Mouse (Mus musculus) cerebellum, postnatal 36 days (tissue): Measurements from ENCODE around the gene Grwd1.

Source experiments
- DNase-seq, 2 experiments: peaks; one replicate each; pipeline ENCODE4 v3.0.0; 2021 to 2022; ENCODE audit warnings: mixed read lengths in 2 of 2

Gene Grwd1

DNA sequence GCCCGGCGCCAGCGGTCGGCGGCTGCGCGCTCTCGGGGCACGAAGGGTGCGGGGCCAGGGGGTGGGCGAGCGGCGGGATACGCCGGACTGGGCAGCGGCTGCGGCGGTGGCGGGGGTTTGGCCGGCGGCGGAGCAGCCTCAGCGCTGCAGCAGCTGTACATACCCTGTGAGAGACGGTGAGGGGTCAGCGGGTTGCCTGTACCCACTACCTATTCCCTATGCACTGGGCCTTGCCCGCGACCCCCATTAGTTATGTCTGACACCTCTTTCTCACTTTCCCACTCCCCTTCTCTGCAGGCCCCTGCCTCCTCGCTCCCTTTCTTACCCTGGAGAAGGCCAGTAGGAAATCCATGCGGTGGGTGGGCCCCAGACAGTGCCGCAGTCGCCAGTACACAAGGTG is 3.2 kb upstream of the Grwd1 start:
- no peak for DNase-seq

DNA sequence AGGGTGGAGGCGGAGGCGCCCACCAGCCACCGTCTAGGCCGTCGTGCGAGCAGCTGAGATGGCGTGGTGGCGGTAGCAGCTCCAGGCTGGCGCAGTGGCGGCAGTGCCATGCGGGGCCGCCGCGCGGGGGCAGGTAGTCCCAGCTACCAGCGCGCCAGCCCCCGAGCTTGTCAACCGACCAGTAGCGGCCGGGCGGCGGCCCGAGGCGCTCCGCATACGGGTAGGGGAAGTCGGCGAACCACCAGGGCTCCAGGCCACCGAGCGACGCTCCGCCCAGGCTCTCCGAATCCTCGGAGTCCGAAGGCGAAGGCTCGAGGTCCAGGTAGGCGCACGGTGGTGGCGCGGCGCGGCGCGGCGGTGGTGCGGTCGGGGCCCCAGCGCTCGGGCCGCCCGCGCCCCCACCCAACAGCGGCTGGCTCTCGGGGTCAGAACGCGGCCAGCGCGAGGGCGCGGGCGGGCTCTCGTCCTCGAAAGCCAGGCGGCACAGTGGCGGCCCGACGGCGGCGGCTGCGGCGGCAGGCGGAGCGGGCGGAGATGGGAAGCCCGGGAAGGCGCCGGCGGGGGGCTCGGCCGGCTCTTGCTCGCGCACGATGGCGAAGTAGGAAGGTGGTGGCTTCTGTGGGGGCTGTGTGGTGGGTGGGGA is 2.5 kb upstream of the Grwd1 start:
- no peak for DNase-seq

DNA sequence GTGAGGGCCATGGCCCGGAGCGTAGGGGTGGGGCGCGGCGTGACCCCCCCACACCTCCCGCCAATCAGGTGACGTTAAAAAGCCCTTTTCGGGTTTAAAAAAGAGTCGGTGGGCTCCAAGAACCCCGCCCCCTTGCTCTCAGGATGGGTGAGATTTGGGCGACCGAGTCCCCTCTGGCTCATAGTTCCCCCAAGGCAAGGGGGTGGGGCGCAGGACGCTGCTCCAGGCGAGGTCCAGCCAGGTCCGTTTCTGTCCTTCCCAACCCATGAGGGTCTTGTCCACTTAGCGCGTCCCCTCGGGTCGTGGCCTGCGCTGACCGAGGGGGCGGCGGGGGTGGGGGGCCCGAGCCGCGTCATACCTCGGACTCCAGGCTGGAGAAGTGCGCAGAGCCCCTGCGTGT is 1.7 kb upstream of the Grwd1 start:
- DNase-seq, result no peak

DNA sequence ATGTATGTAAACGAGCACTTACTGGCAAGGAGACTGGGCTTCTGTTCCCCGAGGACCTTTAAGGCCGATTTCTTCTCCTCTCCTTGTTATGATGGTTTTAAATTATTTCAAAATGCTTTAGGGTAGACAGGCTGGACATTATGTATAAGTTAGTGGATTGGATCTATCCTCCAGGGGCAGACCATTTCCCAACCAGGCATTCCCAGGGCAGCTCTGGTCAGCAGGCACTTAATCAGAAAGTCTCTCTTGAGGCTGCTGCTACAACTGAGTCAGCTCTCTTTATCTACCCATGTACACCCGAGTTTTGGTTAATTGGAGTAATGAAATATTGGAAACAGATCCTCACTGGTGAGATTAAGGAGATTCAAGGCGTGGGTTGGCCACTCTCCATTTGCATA is 383 bp upstream of the Grwd1 start:
- DNase-seq, result no peak

DNA sequence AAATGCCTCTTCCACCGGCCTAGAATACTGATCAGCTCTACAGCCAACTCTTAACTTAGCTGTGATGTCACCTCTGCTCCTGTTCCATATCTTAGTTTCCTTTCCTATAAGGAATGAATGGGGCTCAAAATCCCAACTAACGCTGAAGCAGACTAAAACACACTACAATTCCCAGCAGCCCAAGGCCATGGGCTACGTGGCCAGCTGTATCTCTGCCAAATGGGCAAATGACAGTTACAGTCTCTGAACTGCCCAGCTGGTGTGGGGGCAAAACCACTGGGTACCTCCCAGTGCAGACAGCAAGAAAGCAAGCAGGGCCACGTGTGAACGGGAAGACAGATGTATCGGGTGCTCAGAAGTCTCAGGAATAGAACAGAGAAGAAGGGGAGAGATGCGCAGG is 4.1 kb downstream of the Grwd1 start:
- no peak for DNase-seq

DNA sequence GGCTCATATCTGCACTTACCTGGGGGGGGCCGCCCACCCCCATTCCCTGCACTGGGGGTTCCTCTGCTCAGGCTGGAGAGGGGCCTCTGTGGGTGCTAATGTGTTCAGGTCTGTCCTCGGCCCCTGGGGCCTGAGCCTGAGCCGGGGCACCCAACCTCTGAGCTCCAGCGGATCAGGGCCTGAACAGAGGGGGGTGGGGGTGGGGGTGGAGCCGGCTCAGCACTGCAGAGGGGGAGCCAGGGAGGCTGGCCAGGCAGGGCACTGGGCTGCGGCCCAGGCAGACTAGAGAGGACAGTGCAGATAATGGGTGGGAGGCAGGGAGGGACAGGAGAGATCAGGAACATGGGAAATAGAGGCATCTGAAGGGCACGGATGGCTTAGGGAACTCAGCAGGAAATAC is 6.1 kb downstream of the Grwd1 start, which contains the start of gene Kcnj14:
Gene Kcnj14, minus strand, starts transcription at position 185 of the 400 bp plus-strand sequence.
- no peak for DNase-seq

DNA sequence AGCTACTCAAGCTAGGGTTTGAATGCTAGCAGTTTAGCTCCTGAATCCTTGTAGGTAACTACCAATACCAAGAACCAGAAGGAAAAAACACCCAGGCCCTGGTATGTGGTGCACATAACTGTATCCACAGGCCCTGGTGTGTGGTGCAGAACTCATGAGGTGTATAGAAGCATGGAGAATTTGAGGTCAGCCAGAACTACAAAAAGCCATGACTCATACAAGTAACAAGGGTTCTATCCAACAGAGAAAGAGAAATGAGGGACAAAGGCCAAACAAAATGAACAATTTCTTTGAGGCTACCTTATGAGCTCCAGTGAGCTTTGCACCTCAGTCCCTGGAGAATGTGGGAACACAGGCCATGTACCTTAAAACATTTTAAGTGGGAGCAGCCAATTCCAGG is 9.8 kb downstream of the Grwd1 start:
- no peak for DNase-seq

DNA sequence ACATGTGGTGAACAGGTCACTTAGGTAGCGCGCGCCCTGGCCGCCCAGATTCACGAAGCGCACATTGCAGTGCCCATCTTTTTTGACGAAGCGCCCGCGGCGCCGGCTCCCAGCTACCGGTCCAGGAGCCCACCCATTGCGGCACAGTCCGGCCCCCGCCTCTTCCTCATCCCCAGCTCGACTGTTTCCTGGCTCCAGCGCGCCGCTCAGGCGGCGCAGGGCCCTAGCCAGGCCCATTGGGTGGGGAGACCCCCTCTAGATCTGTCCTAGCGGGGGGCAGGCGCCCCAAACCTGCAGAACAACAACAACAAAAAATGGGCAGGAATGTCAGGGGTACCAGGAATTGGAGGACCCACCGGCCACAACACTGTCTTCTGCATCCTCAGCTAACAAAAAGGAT is 10.9 kb downstream of the Grwd1 start:
- no peak for DNase-seq

DNA sequence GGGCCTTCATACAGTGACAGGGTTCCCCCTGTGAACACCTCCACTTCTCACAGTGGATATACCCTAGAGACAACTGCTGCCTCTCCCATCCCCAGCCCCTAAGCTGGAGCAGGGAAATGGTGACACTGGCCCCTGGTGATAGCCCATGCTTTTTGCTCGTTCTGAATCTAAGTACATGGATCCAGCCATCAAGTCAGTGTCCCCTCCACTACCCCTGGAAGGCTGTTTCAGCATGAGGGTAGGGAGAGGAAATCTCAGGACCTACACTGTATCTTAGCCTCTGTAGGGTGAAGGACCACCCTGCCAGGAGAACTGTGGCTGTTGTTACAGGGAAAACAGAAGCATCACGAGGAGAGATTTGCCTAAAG is 14.8 kb downstream of the Grwd1 start:
- DNase-seq, result no peak

DNA sequence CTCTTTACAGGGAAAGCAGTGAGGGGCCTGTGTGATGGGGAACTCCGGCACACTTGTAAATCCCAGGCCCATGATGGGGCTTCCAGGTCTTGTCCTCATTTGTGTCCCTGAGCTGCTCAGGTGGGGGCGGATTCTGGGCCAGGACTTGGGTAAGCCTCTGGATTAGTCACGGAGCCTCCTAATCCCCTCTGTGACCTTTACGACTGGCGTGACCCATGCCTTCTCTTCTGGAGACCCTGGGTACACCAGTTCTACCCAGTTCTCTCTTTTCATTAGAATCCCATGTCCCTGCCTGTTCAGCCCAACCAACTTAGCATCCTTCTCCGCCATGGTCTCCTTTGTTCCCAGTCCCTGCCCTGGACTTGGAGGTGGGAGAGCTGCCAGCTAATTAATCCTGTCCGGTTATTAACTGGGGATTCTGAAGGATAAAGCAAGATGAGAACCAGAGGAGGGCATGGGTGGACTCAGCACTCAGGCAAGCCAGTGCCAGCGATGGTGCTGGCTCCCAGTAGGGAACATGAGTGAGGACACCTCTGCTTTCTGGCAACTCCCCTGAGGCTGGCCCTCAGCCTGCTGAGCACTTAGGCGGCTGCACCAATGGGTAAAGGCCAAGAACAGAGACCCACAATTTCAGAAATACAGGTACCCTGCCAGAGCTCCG is 15.3 kb downstream of the Grwd1 start:
- DNase-seq, result no peak

DNA sequence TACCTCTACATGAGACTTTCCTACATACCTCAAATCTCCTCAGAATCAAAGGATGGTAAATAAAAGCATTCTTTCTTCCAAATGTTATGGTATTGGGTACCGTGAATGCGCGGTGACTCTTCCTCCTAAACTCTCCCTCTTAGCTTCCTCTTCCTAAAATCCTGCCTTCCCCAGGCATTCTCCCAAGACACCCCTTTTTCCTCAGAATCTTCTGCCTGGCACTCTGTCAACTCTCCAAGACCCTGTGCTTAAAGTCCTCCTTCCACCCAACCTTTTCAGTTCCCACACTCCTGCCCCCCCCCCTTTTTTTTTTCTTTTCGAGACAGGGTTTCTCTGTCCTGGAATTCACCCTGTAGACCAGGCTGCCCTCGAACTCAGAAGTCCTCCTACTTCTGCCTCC is 15.9 kb downstream of the Grwd1 start:
- no peak for DNase-seq

DNA sequence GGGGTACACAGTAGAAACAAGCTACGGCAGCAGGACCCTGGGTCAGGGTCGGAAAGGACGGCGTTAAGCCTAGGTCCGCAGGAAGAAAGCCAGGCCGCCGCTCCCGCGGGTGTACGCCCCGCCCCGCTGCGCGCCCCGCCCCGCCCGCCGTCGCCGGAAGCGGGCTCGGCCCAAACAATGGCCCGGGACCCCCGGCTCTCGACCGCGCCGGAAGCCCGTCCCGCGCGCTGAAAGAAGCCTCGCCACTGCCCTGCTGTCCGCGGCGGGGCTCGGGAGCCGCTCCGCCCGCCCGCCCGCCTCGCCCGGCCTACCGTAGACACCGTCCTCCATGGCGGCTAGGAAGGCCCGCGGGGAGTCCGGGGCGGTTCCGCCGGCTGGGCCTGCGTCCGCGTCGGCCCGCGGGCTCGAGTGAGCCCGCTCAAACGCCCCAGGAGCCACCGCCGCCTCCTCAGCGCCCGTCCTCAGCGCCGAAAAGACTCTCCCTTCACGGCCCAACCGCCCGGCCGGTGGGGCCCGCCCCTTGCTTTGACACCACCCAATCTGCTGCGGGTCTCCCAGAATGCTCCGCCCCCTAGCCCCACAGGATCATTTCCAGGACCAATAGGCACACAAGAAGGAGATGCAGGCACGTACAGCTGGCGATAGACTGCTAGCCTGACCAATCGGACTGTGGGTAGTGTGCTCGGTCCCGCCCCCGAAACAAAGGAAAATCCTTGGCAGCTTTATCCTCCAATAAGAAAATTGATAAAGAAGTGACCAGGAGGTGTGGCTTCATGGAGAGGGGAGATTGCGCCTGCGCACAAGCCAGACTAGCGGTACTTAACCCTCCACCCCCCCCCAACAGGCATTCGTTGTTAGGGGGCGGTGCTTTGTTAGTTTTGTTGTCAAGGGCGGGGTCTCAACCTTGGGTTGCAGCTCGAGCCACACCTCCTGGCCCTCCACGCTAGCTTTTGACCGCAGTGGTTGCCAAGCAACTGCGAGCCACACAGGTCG is 16.7 kb downstream of the Grwd1 start, which contains the start of gene Cyth2:
Gene Cyth2, minus strand, starts transcription at position 795 of the 993 bp plus-strand sequence.
- peak; percentile 99 for DNase-seq

DNA sequence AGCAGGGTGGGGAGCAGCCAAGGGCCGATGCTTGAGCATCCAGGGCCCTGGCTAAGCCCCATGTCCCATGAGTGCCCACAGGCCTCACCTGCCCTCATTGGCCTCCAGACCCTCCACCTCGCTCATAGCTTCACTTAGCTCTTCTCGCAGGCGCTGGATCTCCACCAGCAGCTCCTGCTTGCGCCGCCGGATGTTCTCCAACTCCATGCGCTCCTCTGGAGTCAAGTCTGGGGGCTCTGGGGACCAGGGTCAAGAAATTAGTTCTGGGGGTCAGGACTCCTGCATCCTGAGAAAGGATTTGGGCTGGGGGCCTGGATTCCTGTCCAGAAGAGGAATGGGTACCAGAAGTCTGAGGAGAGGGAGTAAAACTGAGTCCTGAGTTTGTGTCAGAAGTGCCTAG is 17.8 kb downstream of the Grwd1 start:
- no peak for DNase-seq

DNA sequence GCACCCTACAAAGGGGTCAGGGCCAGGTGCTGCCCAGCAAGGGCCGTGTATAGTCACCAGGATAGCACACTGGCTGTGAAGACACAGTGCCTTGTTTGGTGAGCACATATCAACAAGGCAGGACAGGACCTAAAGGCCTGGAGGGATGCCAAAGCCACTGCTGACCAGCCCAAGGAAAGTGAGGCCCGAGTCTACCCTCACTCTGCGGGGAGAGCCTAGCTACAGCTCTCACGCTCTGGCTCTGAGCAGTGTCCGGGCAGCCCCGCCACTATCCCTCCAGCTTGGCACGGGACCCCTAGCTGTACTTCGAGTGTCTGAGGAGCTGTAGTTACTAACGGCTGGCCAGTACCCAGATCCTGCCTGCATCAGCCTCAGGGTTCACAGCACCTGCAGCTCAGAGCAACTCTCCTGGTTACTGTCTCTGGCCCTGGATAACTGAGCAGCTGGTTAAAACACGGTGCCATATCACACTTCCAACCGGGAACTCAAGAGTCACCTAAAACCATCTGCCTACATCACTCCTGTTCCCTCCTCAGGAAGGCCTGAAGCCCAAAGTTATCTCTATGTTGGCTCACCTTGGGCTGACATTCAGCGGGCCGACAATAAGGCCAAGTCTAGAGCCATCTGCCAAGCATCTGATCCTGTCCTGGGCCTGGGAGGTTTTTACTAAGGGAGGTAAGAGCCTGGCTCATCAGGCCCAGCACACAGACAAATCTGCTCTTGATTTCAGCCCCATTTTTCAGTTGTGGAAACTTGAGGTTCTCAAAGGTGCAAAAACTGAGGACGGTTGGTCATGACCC is 21.3 kb downstream of the Grwd1 start:
- DNase-seq, result peak in 1 of 2 experiments; percentile 37

DNA sequence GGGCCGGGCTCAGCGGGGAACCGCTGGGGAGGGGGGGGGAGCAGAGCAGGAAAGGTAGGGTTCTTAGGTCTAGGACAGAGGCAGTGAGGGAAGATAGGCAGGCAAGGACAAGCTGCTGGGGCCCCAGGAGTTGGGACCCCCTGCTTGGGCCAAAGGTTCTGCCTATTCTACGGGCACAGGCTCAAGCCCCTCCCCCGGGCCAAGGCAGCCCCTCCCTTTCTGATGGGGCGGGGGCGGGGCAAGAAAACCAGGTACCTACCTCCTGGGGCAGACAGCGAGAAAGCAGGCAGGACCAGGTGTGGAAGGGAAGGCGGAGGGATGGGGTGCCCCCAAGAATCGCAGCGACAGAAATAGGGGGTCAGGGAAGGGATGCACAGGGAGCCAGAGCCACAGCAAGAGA is 22.3 kb downstream of the Grwd1 start:
- no peak for DNase-seq

DNA sequence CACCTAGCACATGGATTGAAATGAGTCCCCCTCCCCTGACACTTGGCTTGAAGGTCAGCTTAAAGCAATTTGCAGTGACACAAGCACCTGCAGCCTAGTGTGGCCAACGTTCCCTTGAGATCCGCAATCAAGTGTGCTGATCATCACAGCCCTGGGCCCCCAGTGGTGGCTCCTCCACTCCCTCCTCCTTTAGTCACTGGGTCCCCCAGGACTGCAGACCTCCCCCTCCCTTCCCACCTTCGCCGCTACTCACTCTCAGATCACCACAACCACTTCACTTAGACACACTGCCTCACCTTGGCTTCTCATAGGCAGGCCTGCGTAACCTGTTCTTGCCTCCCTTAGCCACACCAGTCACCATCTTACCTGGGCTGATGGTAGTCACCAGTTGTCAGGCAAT is 24.8 kb downstream of the Grwd1 start:
- no peak for DNase-seq

DNA sequence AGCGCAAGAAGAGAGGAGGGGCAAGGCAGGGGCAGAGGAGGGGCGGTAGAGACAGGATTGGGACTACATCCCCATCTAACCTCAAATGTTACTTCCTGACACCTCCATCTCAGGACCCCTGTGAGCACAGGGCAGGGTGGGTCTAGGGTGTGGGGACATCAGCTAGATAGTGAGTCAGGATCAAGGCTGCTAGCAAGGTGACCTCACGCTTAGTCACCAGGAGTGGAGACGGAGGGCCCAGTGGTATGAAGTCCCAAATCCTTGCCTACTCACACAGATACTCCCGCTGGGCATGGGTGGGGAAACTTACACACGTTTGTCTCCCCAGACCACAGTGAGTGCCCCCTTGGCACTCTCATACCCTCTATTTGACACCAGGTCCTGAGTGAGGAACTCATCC is 28.2 kb downstream of the Grwd1 start:
- no peak for DNase-seq

DNA sequence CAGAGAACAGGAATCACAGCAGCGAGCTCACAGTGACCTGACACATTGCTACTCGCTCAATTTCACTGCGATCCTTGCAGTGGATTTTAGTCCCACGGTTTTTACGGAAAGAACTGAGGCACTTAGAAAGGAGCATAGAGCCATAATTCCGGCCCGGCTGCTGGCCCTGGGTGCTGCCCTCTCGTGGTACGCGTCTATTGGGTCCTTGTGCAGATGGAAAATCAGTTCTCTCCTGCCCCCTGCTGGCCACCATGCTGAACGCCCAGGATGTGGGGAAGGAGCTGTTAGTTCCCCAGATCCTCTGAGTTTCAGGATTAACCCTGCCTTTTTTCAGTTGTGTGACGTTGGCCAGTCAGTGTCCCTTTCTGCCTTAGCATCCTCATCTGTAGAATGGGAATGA is 29.4 kb downstream of the Grwd1 start:
- peak; percentile 94 to 96 for DNase-seq

DNA sequence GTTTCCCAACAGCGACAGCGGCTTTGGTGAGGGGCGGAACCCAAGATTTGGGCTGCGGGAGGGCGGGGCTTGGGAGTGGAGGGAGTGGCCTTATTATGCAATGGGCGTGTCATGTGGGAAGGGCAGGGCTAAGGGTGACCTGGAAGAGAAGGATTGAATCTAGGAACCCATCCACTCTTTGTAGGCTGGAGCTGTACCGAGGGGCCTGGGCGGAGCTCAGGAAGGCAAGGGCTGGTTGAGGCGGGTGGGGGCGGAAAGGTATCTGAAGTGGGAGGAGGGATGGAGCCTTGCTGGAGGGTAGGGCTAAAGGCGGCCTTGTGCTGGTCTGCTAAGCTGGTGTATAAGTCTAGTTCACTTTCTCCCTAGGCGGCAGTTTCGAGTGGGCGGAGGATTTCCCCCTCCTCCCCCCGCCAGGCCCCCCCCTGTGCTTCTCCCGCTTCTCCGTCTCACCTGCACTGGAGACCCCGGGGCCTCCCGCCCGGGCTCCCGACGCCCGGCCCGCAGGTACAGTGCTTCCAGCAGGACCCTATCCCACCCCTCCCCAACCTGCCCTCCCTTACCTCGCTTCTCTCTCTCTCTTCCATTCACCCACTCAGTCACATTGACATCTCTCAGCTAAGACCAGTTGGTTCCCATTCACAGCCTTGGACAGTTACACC is 30.1 kb downstream of the Grwd1 start:
- DNase-seq, result no peak

DNA sequence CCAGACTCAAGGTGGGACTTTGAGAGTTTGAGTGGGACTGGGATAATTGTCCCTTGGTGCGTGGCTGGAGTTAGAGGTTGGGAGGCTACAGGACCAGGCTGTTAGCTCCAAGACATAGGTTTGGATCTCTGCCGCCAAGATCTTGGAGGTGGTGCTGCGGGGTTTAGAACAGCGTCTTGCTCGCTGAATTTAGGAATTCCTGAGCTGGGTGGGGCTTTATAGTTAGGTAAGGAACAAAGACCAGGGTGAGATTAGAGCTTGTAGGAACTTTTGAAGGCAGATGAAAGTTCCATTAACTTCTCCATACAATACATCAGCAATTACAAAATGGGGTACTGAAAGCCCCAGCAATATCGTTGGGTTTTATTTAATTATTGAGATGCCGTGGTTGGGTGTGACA is 30.7 kb downstream of the Grwd1 start:
- no peak for DNase-seq

DNA sequence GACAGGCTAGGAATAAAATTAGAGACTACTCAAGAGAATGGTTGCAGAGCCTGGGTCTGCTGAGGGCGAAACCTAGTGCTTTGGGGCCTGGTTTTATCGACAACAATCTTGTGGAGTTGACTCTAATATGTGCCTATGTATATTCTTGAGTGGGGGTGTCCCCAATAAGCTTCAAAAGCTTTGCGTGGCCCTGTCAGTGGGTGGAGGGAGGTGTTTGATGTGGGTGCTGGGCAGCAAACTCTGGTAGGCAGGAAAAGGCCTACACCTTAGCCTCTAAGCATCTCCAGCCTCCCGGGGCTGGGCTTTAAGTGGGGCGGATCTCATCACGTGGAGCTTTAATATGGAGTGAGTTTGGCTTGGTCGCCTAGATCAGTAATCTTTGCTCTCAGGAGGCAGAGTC is 31.8 kb downstream of the Grwd1 start:
- no peak for DNase-seq

DNA sequence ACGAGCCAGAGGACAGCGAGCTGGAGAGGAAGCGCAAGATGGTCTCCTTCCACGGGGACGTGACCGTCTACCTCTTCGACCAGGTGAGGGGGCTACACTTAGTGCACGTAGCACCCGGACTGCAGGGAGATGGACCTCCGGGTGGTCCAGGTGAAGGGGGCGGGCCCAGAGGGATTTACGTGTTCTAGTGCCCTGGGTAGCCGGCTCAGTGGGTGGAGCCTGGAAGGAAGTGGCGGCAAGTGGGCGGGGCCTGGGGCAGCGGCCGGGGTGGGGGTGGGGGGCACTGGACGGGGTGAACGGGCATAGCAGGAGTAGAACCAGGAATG is 32.3 kb downstream of the Grwd1 start:
- peak; percentile 28 to 42 for DNase-seq
